Mouse (Mus musculus) cerebellum, postnatal 4 days (tissue): ENCODE results near the gene Osbpl11.
"Not testable (repeated sequence)": the region's sequence is repeated elsewhere in the genome, so short reads cannot be mapped to it uniquely, and the experiment has no call there.

Source experiments
- DNase-seq, 2 experiments: peaks; one replicate each; pipeline ENCODE4 v3.0.0; 2022; ENCODE audit warnings: low spot score in 2 of 2, mixed read lengths in 1 of 2

The Osbpl11 gene

DNA sequence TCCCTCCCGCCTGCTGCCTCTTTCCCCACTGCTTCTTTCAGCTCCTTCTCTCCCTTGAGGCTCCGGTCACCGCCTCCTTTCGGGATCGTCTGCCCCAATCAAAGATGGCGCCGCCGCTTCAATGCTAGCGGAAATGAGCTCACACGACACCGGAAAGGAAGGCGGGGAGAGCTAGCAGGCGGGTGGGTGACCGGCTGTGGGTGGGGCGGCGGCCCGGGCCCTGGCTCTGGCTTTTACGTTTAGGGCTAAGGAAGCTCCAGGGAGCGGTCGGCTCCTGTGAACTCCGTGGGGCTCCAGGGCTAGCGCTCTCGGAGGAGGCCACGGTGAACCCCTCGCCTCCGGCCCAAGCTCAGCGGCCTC is at the start of gene Osbpl11:
Osbpl11 (plus strand) TSS at position 171 of the 360 bp plus-strand sequence.
- peak; percentile 93 to 96 for DNase-seq

- DNase-seq, result no peak
Observed at GRCm38 (mm10) chr16:33135167-33135566, 49.7 kb upstream of the Osbpl11 start.

GRCm38 (mm10) chr16:33139061-33139460 is 45.8 kb upstream of the Osbpl11 start:
- DNase-seq, result not testable (repeated sequence)

DNA sequence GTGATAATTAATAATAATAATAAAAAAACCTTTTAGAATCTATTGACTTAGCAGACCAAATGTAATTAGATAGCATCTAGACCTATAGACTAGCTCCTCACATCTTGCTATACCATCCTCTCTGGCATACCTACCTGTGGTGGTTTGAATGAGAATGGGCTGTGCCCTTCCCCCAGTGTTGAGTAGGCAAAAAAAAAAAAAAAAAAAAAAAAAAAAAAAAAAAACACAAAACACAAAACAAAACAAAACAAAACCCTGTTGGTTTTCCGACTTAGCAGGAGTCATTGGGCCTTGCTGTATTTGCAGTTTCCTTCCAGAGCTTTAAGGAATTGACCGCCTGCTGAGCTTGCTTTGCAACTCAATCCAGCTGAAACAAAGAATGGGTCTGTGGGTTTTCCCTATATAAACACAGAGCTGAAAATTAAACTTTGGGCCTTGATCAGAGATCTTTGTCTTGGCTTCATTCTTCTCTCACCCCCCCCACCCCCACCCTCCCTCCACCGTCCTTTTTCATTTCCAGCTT is 43.1 kb upstream of the Osbpl11 start:
- DNase-seq, result no peak

- DNase-seq, result no peak
Observed at GRCm38 (mm10) chr16:33143452-33143851, 41.4 kb upstream of the Osbpl11 start.

- DNase-seq, result no peak
Observed at GRCm38 (mm10) chr16:33146185-33146584, 38.7 kb upstream of the Osbpl11 start.

DNA sequence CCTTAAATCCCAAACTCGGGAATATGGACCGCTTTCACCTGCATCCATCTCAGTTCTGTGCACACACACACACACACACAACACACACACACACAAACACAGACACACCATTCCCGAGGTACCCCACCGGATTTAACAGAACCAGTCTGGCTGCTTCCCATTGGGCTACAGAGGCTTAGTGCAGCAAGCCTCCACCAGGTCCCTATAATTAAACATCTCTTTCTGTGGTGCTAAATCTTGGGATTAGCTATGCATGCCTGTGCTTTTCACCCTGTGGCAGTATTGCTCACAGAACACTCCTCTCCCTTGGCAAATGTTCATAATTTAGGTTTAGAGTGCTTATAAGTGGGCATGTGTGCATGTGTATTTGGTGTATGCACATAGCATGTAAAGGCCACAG is 36.7 kb upstream of the Osbpl11 start:
- DNase-seq, result no peak

DNA sequence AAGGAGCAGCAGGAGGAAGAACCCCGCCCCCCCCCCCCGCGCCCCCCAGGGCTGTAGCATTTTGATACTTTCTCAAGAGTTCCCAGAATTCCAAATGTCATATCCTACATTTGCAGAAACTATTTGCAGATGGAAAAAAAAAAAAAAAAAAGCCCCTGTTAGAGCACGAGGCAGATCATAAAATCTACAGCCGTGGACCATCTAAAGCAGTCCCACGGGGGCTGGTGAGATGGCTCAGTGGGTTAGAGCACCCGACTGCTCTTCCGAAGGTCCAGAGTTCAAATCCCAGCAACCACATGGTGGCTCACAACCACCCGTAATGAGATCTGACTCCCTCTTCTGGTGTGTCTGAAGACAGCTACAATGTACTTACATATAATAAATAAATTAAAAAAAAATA is 34.0 kb upstream of the Osbpl11 start:
- DNase-seq, result not testable (repeated sequence)

- DNase-seq, result no peak
Observed at GRCm38 (mm10) chr16:33151558-33151957, 33.3 kb upstream of the Osbpl11 start.

DNA sequence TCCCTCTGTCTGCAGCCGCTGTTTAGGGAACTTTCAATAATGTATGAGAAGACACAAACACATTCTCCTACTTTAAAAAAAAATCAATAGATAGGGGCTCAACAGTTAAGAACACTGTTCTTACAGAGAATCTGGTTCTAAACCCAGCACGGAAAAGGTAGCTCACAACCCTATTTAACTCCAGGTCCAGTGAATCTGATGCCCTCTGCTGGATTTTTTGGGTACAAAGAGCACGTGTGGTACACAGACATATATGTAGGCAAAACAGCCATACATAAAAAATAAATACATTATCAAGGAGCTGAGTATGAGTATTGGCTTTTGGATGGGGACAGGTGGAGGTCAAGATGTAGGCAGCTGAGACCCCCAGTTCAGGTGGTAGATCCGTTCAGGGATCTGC is 29.9 kb upstream of the Osbpl11 start:
- DNase-seq, result peak in 1 of 2 experiments; percentile 32

GRCm38 (mm10) chr16:33158006-33158405 is 26.9 kb upstream of the Osbpl11 start:
- DNase-seq, result peak in 1 of 2 experiments; percentile 18

DNA sequence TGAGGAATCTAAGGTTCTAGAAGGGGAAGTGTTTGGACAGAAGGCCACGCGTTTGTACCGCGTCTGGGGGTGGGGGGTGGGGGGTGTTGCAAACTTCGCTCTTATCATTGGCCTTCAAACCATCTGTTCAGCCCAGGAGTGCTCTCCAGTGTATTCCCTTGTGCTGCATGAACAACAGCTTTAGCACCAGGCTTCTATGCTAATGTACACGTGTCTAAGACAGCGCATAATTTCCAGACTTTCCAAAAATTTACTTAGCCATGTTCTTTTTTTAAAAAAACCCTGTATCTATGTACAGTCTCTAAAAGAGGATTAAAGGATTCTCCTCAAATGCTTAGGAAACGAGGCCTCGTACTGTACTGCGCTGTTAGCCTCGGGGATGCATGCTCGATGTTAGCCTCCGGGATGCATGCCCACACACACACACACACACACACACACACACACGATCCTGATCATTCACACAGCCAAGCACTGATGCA is 26.2 kb upstream of the Osbpl11 start:
- DNase-seq, result no peak

GRCm38 (mm10) chr16:33159363-33159762 is 25.5 kb upstream of the Osbpl11 start:
- no peak for DNase-seq

- no peak for DNase-seq
Observed at GRCm38 (mm10) chr16:33163330-33164090, 21.4 kb upstream of the Osbpl11 start.

DNA sequence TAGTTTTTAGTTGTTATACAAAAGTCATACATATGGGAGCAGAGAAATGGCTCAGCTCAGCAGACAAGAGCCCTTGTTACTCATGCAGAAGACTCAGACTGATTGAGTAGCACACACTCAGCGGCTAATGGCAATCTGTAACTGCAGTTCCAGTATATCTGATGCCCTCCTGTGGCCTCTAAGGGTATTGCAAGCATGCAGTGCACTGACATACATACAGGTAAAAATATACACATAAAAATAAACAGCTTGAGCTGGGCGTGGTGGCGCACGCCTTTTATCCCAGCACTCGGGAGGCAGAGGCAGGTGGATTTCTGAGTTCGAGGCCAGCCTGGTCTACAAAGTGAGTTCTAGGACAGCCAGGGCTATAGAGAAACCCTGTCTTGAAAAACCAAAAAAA is 18.6 kb upstream of the Osbpl11 start:
- DNase-seq, result peak in 1 of 2 experiments; percentile 32

DNA sequence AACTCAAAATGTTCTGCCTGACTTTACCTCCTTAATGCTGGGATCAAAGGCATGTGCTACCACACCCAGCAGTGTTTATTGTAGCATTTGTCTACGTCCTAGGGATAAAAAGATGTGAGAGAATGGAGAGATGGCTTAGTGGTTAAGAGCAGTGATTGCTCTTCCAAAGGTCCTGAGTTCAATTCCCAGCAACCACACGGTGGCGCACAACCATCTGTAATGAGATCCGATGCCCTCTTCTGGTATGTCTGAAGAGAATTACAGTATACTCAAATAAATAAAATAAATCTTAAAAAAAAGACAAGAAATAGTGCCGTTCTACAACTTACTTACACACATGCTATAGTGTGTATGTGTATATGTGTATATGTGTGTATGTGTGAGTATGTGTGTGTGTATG is 17.3 kb upstream of the Osbpl11 start:
- no peak for DNase-seq

- no peak for DNase-seq
Observed at GRCm38 (mm10) chr16:33169471-33170034, 15.3 kb upstream of the Osbpl11 start.

DNA sequence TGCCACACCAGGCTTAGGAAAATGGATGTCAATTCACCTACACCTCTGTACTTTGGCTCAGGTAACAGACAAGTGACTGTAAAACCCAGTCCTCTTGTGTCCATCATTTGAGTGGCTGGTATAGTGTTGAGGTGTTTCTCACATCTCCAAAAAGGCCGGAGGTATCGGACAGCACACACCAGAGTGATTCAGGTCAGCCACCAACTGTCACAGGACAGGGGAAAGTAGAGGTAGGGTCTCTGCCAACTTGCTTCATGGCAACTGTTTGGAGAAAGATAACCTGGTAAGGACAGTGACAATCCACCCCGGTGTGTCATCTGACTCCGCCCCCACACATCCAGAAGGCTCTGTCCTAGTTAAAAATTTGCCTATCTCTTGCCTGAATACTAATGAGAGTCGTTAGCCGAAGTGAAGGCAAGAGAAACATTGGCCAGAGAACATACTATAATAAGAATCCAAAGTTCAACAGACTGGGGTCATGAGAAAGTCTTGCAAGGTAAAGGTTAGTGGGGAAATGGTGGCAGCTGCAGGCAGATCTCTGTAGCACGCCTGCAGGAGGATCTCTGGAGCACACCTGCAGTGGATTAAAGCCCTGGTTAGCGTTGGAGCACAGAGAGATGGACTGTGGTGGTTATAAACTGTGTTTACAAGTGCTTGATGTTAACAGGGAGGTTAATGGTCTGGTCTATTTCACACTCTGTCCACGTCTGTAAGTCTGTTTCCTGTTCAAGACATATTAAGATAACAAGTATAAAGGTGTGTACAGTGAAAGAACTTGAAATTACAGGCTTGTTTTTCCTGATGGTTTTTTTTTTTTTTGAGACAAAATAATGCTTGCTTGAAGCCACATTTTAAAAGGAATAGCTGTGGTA is 13.9 kb upstream of the Osbpl11 start:
- DNase-seq, result no peak

- no peak for DNase-seq
Observed at GRCm38 (mm10) chr16:33171800-33172199, 13.1 kb upstream of the Osbpl11 start.

DNA sequence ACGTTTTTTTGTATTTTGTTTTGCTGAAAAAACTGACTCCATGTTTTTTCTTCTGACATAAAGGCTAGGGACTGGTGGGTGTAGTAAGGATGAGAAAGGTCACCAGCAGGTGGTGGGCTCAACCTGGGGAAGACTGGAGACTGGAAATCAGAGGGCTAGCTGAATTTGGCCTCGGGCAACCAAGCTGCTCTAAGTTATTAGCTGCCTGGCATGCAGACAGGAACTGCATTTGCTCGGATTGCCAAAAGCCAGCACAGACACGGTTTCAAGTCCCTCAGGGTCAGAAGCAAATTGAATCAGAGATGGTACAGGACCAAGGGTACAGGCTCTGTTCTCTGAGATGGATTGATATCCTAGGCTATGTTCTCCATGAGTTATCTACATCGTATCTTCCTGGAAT is 11.7 kb upstream of the Osbpl11 start:
- no peak for DNase-seq

- no peak for DNase-seq
Observed at GRCm38 (mm10) chr16:33174695-33175094, 10.2 kb upstream of the Osbpl11 start.

DNA sequence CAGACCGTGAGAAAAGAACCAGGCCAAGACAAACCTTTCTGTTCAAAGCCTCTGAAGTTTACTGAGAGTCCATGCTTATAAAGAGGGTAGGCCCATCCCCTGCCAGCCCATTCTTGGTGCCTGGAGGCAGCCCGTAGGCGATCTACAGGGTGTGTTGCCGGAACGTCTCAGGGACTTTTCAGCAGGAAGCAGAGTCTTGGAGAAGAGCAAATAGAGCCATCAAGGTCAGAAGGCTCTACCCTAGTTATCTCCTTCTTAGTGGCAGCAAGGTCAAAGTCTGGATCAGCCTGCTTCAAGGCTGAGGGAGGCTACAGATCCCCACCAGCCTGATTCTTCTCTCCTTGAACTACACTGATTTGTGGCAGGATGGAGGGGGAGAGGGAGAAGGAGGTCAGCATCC is 8.0 kb upstream of the Osbpl11 start:
- not testable (repeated sequence) for DNase-seq
